Mouse (Mus musculus): Measurements from ENCODE around the gene Ppm1n.

DNA sequence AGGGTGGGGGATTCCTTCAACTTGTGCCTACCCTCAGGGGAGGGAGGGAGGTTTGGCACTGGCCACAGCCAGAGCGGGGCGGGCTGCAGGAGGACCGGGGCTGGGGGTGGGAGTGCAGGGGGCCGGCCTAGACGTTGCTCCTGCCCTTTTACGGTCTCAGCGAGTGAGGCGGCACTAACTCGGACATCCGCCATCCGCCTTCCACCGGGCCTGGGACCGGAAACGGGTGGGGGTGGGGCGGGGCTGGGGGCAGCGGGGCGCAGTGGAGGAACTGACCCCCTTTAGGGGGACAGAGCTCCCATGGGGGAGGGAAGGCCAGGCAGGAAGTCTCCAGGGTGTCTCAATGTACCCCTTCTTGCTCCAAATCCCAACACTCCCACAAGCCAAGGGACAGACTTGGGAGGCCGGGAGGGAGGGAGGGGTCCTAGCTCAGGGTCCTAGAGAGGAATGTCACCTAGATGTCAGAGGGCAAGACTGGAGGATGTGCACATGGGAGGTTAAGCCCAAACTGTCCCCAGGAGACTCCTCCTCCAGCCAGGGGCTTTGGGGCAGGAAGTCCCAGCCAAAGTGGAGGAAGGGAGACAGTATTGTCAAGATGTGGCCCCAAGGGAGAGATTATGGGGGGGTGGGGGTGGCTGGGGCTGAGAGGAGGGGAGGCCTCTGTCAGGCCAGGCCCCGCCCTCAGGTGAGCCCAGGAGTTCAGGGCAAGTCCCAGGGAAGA, 10.0 kb downstream of the Ppm1n start:
- TF ChIP-seq CTCF (IDR thresholded peaks at IDR 0.05; ENCODE audit: control insufficient read depth, insufficient read depth, insufficient read length) = no peak
- TF ChIP-seq FOSL1 (IDR thresholded peaks at IDR 0.05; ENCODE audit: insufficient read depth, low read length, poor library complexity, severe bottlenecking) = no peak
- no peak for TF ChIP-seq MYOG (IDR thresholded peaks at IDR 0.05; ENCODE audit: control insufficient read depth, extremely low read depth, insufficient read length)
- no peak for TF ChIP-seq MAX (IDR thresholded peaks at IDR 0.05)

All from C2C12 (cell line).